Mouse (Mus musculus) G1E (cell line): ENCODE results near the gene Ilk. TPM values are rescaled to one million over a fixed set of nuclear protein-coding genes. Genes with fewer than 3 reads are reported as not detected.

ENCODE experiments used
- ATAC-seq: 2 replicates; pipeline ENCODE4 v1.8.0; 2016; ENCODE audit warnings: mild to moderate bottlenecking; ENCODE audit not compliant: insufficient number of reproducible peaks, poor library complexity, low FRiP score, severe bottlenecking; ENCODE audit errors: extremely low read depth
- DNase-seq: peaks from one replicate; pipeline ENCODE4 v3.0.0; 2012; ENCODE audit warnings: low spot score
- H3K27me3 ChIP-seq: 2 replicates; pipeline ENCODE4 v1.6.1; 2012; ENCODE audit warnings: mild to moderate bottlenecking, low read length, inconsistent platforms; ENCODE audit not compliant: insufficient read depth
- H3K36me3 ChIP-seq: replicated peaks from 2 replicates; pipeline ENCODE3; 2012; ENCODE audit warnings: mild to moderate bottlenecking, inconsistent platforms
- H3K4me1 ChIP-seq: 2 replicates; pipeline ENCODE4 v1.6.1; 2012; ENCODE audit warnings: low read depth, low read length, inconsistent platforms, mixed read lengths; ENCODE audit not compliant: insufficient read depth
- H3K4me3 ChIP-seq: 2 replicates; pipeline ENCODE4 v1.5.1; 2012; ENCODE audit warnings: low read depth, mild to moderate bottlenecking, inconsistent platforms, low read length, moderate library complexity, mixed read lengths
- H3K9me3 ChIP-seq: replicated peaks from 2 replicates; pipeline ENCODE4 v1.6.1; 2012; ENCODE audit warnings: inconsistent platforms
- CTCF ChIP-seq: IDR thresholded peaks from 2 replicates; pipeline ENCODE4 v1.5.1; 2012; ENCODE audit warnings: low read depth, low read length, inconsistent platforms, mixed read lengths
- GATA1 ChIP-seq: IDR thresholded peaks from 2 replicates; pipeline ENCODE4 v1.6.1; 2012; ENCODE audit warnings: borderline replicate concordance, low read length, inconsistent platforms, mixed read lengths
- GATA2 ChIP-seq: IDR thresholded peaks from 2 replicates; pipeline ENCODE4 v1.6.1; 2012; ENCODE audit warnings: low read depth, low read length, inconsistent platforms, borderline replicate concordance
- POLR2AphosphoS5 ChIP-seq: IDR thresholded peaks from 2 replicates; pipeline ENCODE4 v1.6.1; 2012; ENCODE audit warnings: low read depth, low read length, inconsistent platforms; ENCODE audit not compliant: insufficient replicate concordance
- TAL1 ChIP-seq: conservative IDR thresholded peaks from 2 replicates; pipeline ENCODE4 v1.6.1; 2012; ENCODE audit warnings: low read depth, low read length, inconsistent platforms, mixed read lengths
- polyA plus RNA-seq: library from polyadenylated mRNA; stranded (reverse); fragments of >175 nt; gene quantifications from 2 replicates; pipeline ENCODE4 v1.2.3, GENCODE M21; 2012
- total RNA-seq, 2 experiments: library from RNA; stranded (forward) in 1 of 2; stranded (reverse) in 1 of 2; fragments of 200-1000 nt in 1 of 2; fragments of >200 nt in 1 of 2; fragmentation: Nextera tagmentation in 1 of 2; gene quantifications; 2 replicates each; pipeline ENCODE4 v1.2.3; 2014 to 2017

Gene Ilk
- total and polyA plus RNA-seq, 3 experiments: 21.1 to 200 (median 89.3) TPM

GRCm38 (mm10) chr7:105736911-105737521, 624 bp downstream of the Ilk start, which contains the start of gene Rrp8:
TSS of gene Rrp8 (minus strand) at chr7:105737385.
- peak; percentile 43 for DNase-seq
- peaks cover 66% of the 10 kb centered on the region for H3K36me3 ChIP-seq
- peaks cover 79% of the 10 kb centered on the region for H3K4me1 ChIP-seq
- no peak for TF ChIP-seq TAL1
- TF ChIP-seq GATA1: no peak
- no peak for TF ChIP-seq POLR2AphosphoS5
- no peak for TF ChIP-seq CTCF
- TF ChIP-seq GATA2: no peak
- peak within 1 kb of the TSS; percentile 82 for H3K4me3 ChIP-seq
- ATAC-seq: peak; percentile 19; the same call in 1 of the 2 replicates
- no peaks in the 10 kb centered on the region for H3K27me3 ChIP-seq
- H3K9me3 ChIP-seq: no peaks in the 10 kb centered on the region

GRCm38 (mm10) chr7:105737648-105738047, 1.3 kb downstream of the Ilk start:
- ATAC-seq (no peak), DNase-seq (no peak)
- Histone ChIP-seq H3K36me3 (peaks cover 66% of the 10 kb centered on the region), H3K9me3 (no peaks in the 10 kb centered on the region), H3K4me3 (peak overlapping the region; percentile 82), H3K4me1 (peaks cover 83% of the 10 kb centered on the region), H3K27me3 (no peaks in the 10 kb centered on the region)
- TF ChIP-seq CTCF: no peak
- TF ChIP-seq GATA2: no peak
- TF ChIP-seq POLR2AphosphoS5: no peak
- no peak for TF ChIP-seq GATA1
- TF ChIP-seq TAL1: no peak

GRCm38 (mm10) chr7:105738286-105738685, 1.9 kb downstream of the Ilk start:
- TF ChIP-seq TAL1 (no peak), CTCF (no peak), GATA1 (no peak), GATA2 (no peak), POLR2AphosphoS5 (no peak)
- Histone ChIP-seq H3K9me3 (no peaks in the 10 kb centered on the region), H3K27me3 (no peaks in the 10 kb centered on the region), H3K4me1 (peaks cover 87% of the 10 kb centered on the region), H3K36me3 (peaks cover 66% of the 10 kb centered on the region), H3K4me3 (no peak overlapping the region; the same call in 1 of the 2 replicates)
- DNase-seq: no peak
- no peak for ATAC-seq

GRCm38 (mm10) chr7:105738948-105739347, 2.6 kb downstream of the Ilk start:
- ATAC-seq (no peak), DNase-seq (peak; percentile 63)
- Histone ChIP-seq H3K4me3 (peak overlapping the region; percentile 44; the same call in 1 of the 2 replicates), H3K36me3 (peaks cover 61% of the 10 kb centered on the region), H3K9me3 (no peaks in the 10 kb centered on the region), H3K4me1 (peaks cover 82% of the 10 kb centered on the region), H3K27me3 (no peaks in the 10 kb centered on the region)
- no peak for TF ChIP-seq GATA2
- TF ChIP-seq POLR2AphosphoS5: no peak
- TF ChIP-seq GATA1: no peak

GRCm38 (mm10) chr7:105740089-105740795, 3.9 kb downstream of the Ilk start:
- TF ChIP-seq GATA1 (no peak), POLR2AphosphoS5 (peak; percentile 86)

GRCm38 (mm10) chr7:105740851-105741250, 4.5 kb downstream of the Ilk start:
- Histone ChIP-seq H3K4me1 (peaks cover 76% of the 10 kb centered on the region), H3K4me3 (no peak overlapping the region), H3K27me3 (no peaks in the 10 kb centered on the region)

More at GRCm38 (mm10) chr7:105740089-105740795, 3.9 kb downstream of the Ilk start:
- Histone ChIP-seq H3K36me3 (peaks cover 51% of the 10 kb centered on the region), H3K4me1 (peaks cover 79% of the 10 kb centered on the region), H3K4me3 (no peak overlapping the region), H3K9me3 (no peaks in the 10 kb centered on the region), H3K27me3 (no peaks in the 10 kb centered on the region)
- no peak for ATAC-seq
- DNase-seq: no peak

More at GRCm38 (mm10) chr7:105740851-105741250, 4.5 kb downstream of the Ilk start:
- ATAC-seq (no peak), DNase-seq (no peak)
- Histone ChIP-seq H3K36me3 (peaks cover 52% of the 10 kb centered on the region), H3K9me3 (no peaks in the 10 kb centered on the region)
- no peak for TF ChIP-seq CTCF
- no peak for TF ChIP-seq GATA1
- TF ChIP-seq POLR2AphosphoS5: no peak
- TF ChIP-seq GATA2: no peak
- no peak for TF ChIP-seq TAL1
